In genomic region chr6:87658816-87659215, GRCm38 (mm10) we compare ENCODE assay signal across 18 mouse cellular contexts. TPM values are rescaled to one million over a fixed set of nuclear protein-coding genes. Genes with fewer than 3 reads are reported as not detected.
DNase-seq lines count a peak whose midpoint lies in the region; ATAC-seq and TF ChIP-seq lines count a peak whose summit lies in the region.
"Had no signal": no experiment of that assay in that cellular context is flagged by ENCODE, and none has a peak within 500 bp of the region (broad histone marks: within the 10 kb centered on the region; RNA-seq: fewer than 3 reads in every experiment).

No protein-coding gene starts in this region.

- peak; percentile 98 to 99 for TF ChIP-seq EP300 in MEL (IDR thresholded peaks at IDR 0.05; ENCODE audit: low read depth in 1 of 2, low read length in 2 of 2)
- TF ChIP-seq EP300 in liver, embryonic 14.5 days (IDR thresholded peaks at IDR 0.05; ENCODE audit: low read depth) = peak; percentile 82

- peaks cover 31 to 46% of the 10 kb centered on the region in 2 experiments for H3K4me1 ChIP-seq in MEL (ENCODE audit: control insufficient read depth in 1 of 2, insufficient read depth in 2 of 2, low read length in 2 of 2)
- peaks cover 15 to 22% of the 10 kb centered on the region in 2 experiments for H3K4me1 ChIP-seq in liver, embryonic 14.5 days (replicated peaks; ENCODE audit: control insufficient read depth in 2 of 2, insufficient read depth in 2 of 2, low read length in 1 of 2)
- peaks cover 6% of the 10 kb centered on the region for H3K4me1 ChIP-seq in kidney, embryonic 15.5 days
- H3K4me1 ChIP-seq: embryonic facial prominence, embryonic 13.5 days; forebrain, embryonic 10.5 days; hindbrain, embryonic 15.5 days had no signal

- TF ChIP-seq RAD21 in MEL (IDR thresholded peaks at IDR 0.05; ENCODE audit: low read depth, low read length) = no peak

- peak; percentile 38 for ATAC-seq in erythroblast, adult 5-6 weeks (replicated peaks; ENCODE audit: low FRiP score, poor library complexity, severe bottlenecking)
- ATAC-seq in liver, embryonic 14.5 days (ENCODE audit: insufficient read depth) = peak; percentile 75
- ATAC-seq in megakaryocyte progenitor cell, adult 5-6 weeks (replicated peaks; ENCODE audit: poor library complexity) = peak; percentile 52
- no peak for ATAC-seq in kidney, embryonic 15.5 days (replicated peaks; ENCODE audit: low FRiP score)
- ATAC-seq: forebrain, embryonic 14.5 days had no signal

- peak overlapping the region; percentile 65 for H3K9ac ChIP-seq in MEL (ENCODE audit: control insufficient read depth, low read depth, low read length, poor library complexity, severe bottlenecking)
- H3K9ac ChIP-seq in liver, embryonic 14.5 days (replicated peaks) = no peak overlapping the region; the same call in 1 of the 2 replicates
- no peak overlapping the region for H3K9ac ChIP-seq in kidney, embryonic 15.5 days
- H3K9ac ChIP-seq: embryonic facial prominence, embryonic 13.5 days; heart, embryonic 12.5 days; hindbrain, embryonic 15.5 days had no signal

- H3K4me3 ChIP-seq in MEL (ENCODE audit: control insufficient read depth in 1 of 2, insufficient read depth in 1 of 2, low read depth in 2 of 2, low read length in 2 of 2) = peak overlapping the region in 1 of 2 experiments; percentile 1; a peak in 1 of 4 replicates
- H3K4me3 ChIP-seq in liver, embryonic 14.5 days (ENCODE audit: insufficient read depth in 1 of 2, low read depth in 2 of 2, low read length in 2 of 2) = no peak overlapping the region
- H3K4me3 ChIP-seq in kidney, embryonic 15.5 days (replicated peaks) = no peak overlapping the region
- H3K4me3 ChIP-seq: embryonic facial prominence, embryonic 13.5 days; forebrain, embryonic 10.5 days; gastrocnemius, adult 2 months; heart, embryonic 12.5 days; hindbrain, embryonic 15.5 days had no signal

- DNase-seq in MEL (ENCODE audit: low read depth, low spot score) = peak; percentile 85
- DNase-seq in liver, embryonic 14.5 days (ENCODE audit: low read depth in 3 of 3, low spot score in 3 of 3) = no peak
- DNase-seq in cerebellum, postnatal 14 days = no peak
- no peak for DNase-seq in urinary bladder, postnatal 14 days (ENCODE audit: low spot score)
- DNase-seq: adrenal gland, postnatal 14 days; cerebellum, adult 18-20 months; cerebellum, adult 9-11 months; gastrocnemius, adult 2 months; gastrocnemius, postnatal 25 days had no signal

- no peaks in the 10 kb centered on the region for H3K79me2 ChIP-seq in MEL (ENCODE audit: control insufficient read depth, insufficient read depth, low read length, poor library complexity)

- H3K36me3 ChIP-seq in MEL (ENCODE audit: control insufficient read depth in 1 of 2, insufficient read depth in 2 of 2, low read length in 2 of 2) = peaks cover 5 to 61% of the 10 kb centered on the region in 2 experiments
- peaks cover 14% of the 10 kb centered on the region for H3K36me3 ChIP-seq in liver, embryonic 14.5 days (replicated peaks; ENCODE audit: control insufficient read depth, insufficient read depth, low read depth)
- peaks cover 13% of the 10 kb centered on the region for H3K36me3 ChIP-seq in kidney, embryonic 15.5 days

- no peaks in the 10 kb centered on the region for H3K9me3 ChIP-seq in MEL (replicated peaks; ENCODE audit: insufficient read depth, low read length)
- H3K9me3 ChIP-seq in liver, embryonic 14.5 days (ENCODE audit: control insufficient read depth, low read length) = no peaks in the 10 kb centered on the region
- H3K9me3 ChIP-seq in kidney, embryonic 15.5 days (replicated peaks) = no peaks in the 10 kb centered on the region
- H3K9me3 ChIP-seq: embryonic facial prominence, embryonic 13.5 days; forebrain, embryonic 10.5 days; heart, embryonic 12.5 days; hindbrain, embryonic 15.5 days had no signal

- TF ChIP-seq CTCF in MEL (IDR thresholded peaks at IDR 0.05 in 2 of 3, conservative IDR thresholded peaks at IDR 0.05 in 1 of 3; ENCODE audit: control insufficient read depth in 1 of 3, insufficient read depth in 1 of 3, low read depth in 2 of 3, low read length in 3 of 3, poor library complexity in 1 of 3, severe bottlenecking in 1 of 3) = no peak
- TF ChIP-seq CTCF in liver, embryonic 14.5 days (IDR thresholded peaks at IDR 0.05; ENCODE audit: low read depth) = no peak

- TF ChIP-seq POLR2A in MEL (IDR thresholded peaks at IDR 0.05; ENCODE audit: control insufficient read depth in 1 of 2, insufficient read depth in 1 of 2, low read depth in 1 of 2, low read length in 2 of 2, poor library complexity in 1 of 2) = peak in 1 of 2 experiments; percentile 51; a peak in 2 of 4 replicates

- H3K4me2 ChIP-seq in liver, embryonic 14.5 days (ENCODE audit: low read depth) = no peak overlapping the region
- H3K4me2 ChIP-seq in kidney, embryonic 15.5 days = no peak overlapping the region
- H3K4me2 ChIP-seq: embryonic facial prominence, embryonic 13.5 days; heart, embryonic 12.5 days; hindbrain, embryonic 15.5 days had no signal

- peak overlapping the region; percentile 100 for H3K27ac ChIP-seq in MEL (ENCODE audit: control insufficient read depth, low read depth, low read length)
- peak overlapping the region; percentile 60 for H3K27ac ChIP-seq in liver, embryonic 14.5 days
- no peak overlapping the region for H3K27ac ChIP-seq in kidney, embryonic 15.5 days
- H3K27ac ChIP-seq: embryonic facial prominence, embryonic 13.5 days; forebrain, embryonic 10.5 days; gastrocnemius, adult 2 months; hindbrain, embryonic 15.5 days had no signal

- H3K27me3 ChIP-seq in MEL (ENCODE audit: control insufficient read depth in 1 of 2, insufficient read depth in 2 of 2, low read length in 2 of 2) = no peaks in the 10 kb centered on the region
- no peaks in the 10 kb centered on the region for H3K27me3 ChIP-seq in liver, embryonic 14.5 days (ENCODE audit: control insufficient read depth, insufficient read depth, low read length)
- H3K27me3 ChIP-seq in kidney, embryonic 15.5 days = no peaks in the 10 kb centered on the region
- H3K27me3 ChIP-seq: CH12.LX; embryonic facial prominence, embryonic 13.5 days; heart, embryonic 12.5 days; hindbrain, embryonic 15.5 days had no signal

- 21% methylated on average over 4 of the region's 4 CpGs for WGBS in liver, embryonic 14.5 days (ENCODE audit: insufficient replicate concordance)
- 98% methylated on average over 4 of the region's 4 CpGs for WGBS in kidney, embryonic 15.5 days

TF ChIP-seq in MEL, 35 proteins besides CTCF, POLR2A, EP300 and RAD21 (continues in another document):
- TF ChIP-seq MYB (IDR thresholded peaks at IDR 0.05; ENCODE audit: low read depth, low read length) (peak; percentile 93), MXI1 (IDR thresholded peaks at IDR 0.05; ENCODE audit: low read depth, low read length) (peak; percentile 57; the same call in 1 of the 2 replicates), TAL1 (IDR thresholded peaks at IDR 0.05; ENCODE audit: low read length) (peak; percentile 92), HCFC1 (IDR thresholded peaks at IDR 0.05; ENCODE audit: low read depth, low read length) (no peak), ZNF384 (IDR thresholded peaks at IDR 0.05; ENCODE audit: low read depth, low read length) (0 out of 2 replicates have a peak, but pooled peaks have one; percentile 7), GABPA (IDR thresholded peaks at IDR 0.05; ENCODE audit: low read depth, low read length) (no peak), TCF12 (IDR thresholded peaks at IDR 0.05; ENCODE audit: low read depth, low read length) (peak; percentile 99), MEF2A (IDR thresholded peaks at IDR 0.05; ENCODE audit: extremely low read depth, insufficient replicate concordance, low read depth, low read length, poor library complexity, severe bottlenecking) (peak; percentile 8; the same call in 1 of the 2 replicates), USF2 (IDR thresholded peaks at IDR 0.05; ENCODE audit: borderline replicate concordance in 1 of 2, insufficient read depth in 1 of 2, low read depth in 1 of 2, low read length in 2 of 2) (no peak), BHLHE40 (IDR thresholded peaks at IDR 0.05; ENCODE audit: borderline replicate concordance, low read depth, low read length) (peak; percentile 58; the same call in 1 of the 2 replicates), NELFE (IDR thresholded peaks at IDR 0.05; ENCODE audit: low read depth, low read length) (no peak), MAX (IDR thresholded peaks at IDR 0.05; ENCODE audit: low read length) (no peak), SMC3 (IDR thresholded peaks at IDR 0.05; ENCODE audit: low read depth, low read length) (no peak), E2F4 (IDR thresholded peaks at IDR 0.05; ENCODE audit: borderline replicate concordance, low read depth, low read length) (no peak), GATA1 (IDR thresholded peaks at IDR 0.05; ENCODE audit: low read depth, low read length) (peak; percentile 99), KAT2A (conservative IDR thresholded peaks at IDR 0.05; ENCODE audit: low read depth, low read length) (no peak), POLR2AphosphoS5 (IDR thresholded peaks at IDR 0.05; ENCODE audit: borderline replicate concordance, low read depth, low read length) (no peak), SIN3A (IDR thresholded peaks at IDR 0.05; ENCODE audit: low read length) (peak; percentile 95), RCOR1 (IDR thresholded peaks at IDR 0.05; ENCODE audit: low read depth, low read length) (peak; percentile 93), ELF1 (IDR thresholded peaks at IDR 0.05; ENCODE audit: low read depth, low read length) (no peak), USF1 (IDR thresholded peaks at IDR 0.05; ENCODE audit: low read depth, low read length) (no peak), TBP (IDR thresholded peaks at IDR 0.05; ENCODE audit: low read depth, low read length) (no peak), UBTF (IDR thresholded peaks at IDR 0.05; ENCODE audit: borderline replicate concordance, insufficient read depth, low read depth, low read length) (no peak), ZKSCAN1 (IDR thresholded peaks at IDR 0.05; ENCODE audit: low read depth, low read length) (no peak), MYC (IDR thresholded peaks at IDR 0.05; ENCODE audit: low read depth, low read length) (peak; percentile 83; the same call in 1 of the 2 replicates)

RNA-seq across cellular contexts. Expression of gene Aplf, which starts 13.2 kb away (rescaled TPM):
- 12.6 and 14.5 TPM in 2 replicates for total RNA-seq in MEL (2012; rRNA removed)
- polyA plus RNA-seq in MEL (2012; ENCODE audit: insufficient read depth in 1 of 2, insufficient read length in 2 of 2, low read depth in 1 of 2, low replicate concordance in 2 of 2, missing spikeins in 1 of 2) = 10 to 100 TPM in 1 of 2 experiments, not detected in 1; 20.3 TPM
- total RNA-seq in erythroblast, adult 5-6 weeks (2015; ENCODE audit: low replicate concordance) = 37.8 and 43.4 TPM in 2 replicates
- total RNA-seq in erythroblast, adult 5-6 weeks (2017; ENCODE audit: low replicate concordance) = 71.8 and 86.0 TPM in 2 replicates
- 6.6 and 9.5 TPM in 2 replicates for polyA plus RNA-seq in liver, embryonic 14.5 days (2012; rRNA removed)
- 16.5 and 17.9 TPM in 2 replicates for polyA plus RNA-seq in liver, embryonic 14.5 days (2014; fragmentation: Nextera tagmentation; extraction: Ambion mirVana)
- total RNA-seq in megakaryocyte progenitor cell, adult 5-6 weeks (2015) = 12.4 and 17.0 TPM in 2 replicates
- total RNA-seq in megakaryocyte progenitor cell, adult 5-6 weeks (2017) = 24.1 and 25.7 TPM in 2 replicates
- polyA plus RNA-seq in kidney, embryonic 15.5 days (2015; fragmentation: Nextera tagmentation; extraction: Ambion mirVana) = 15.9 and 18.9 TPM in 2 replicates
